Mouse (Mus musculus) midbrain, postnatal 0 days (tissue): ENCODE measurements around the gene Slc22a16. TPM values are rescaled to one million over a fixed set of nuclear protein-coding genes. Genes with fewer than 3 reads are reported as not detected.

Experiments
- ATAC-seq: fragments of 200-750 bp; cut with Nextera tagmentation; 2 replicates; pipeline ENCODE4 v1.8.0; 2017; ENCODE audit warnings: moderate number of reproducible peaks, mild to moderate bottlenecking, moderate TSS enrichment, moderate library complexity; ENCODE audit not compliant: low FRiP score
- DNase-seq: peaks from one replicate; pipeline ENCODE4 v3.0.0-alpha.2; 2015; ENCODE audit warnings: low spot score
- H3K27ac ChIP-seq: fragments of 300-500 bp; sonication (generic); 2 replicates; pipeline ENCODE4 v1.5.1; 2014; ENCODE audit warnings: low read depth, mild to moderate bottlenecking, low read length, mixed read lengths
- H3K27me3 ChIP-seq: fragments of 300-500 bp; sonication (generic); 2 replicates; pipeline ENCODE4 v1.6.1; 2014; ENCODE audit warnings: low read length, control low read depth, mixed read lengths; ENCODE audit not compliant: insufficient read depth
- H3K36me3 ChIP-seq: fragments of 300-500 bp; sonication (generic); 2 replicates; pipeline ENCODE4 v1.6.1; 2014; ENCODE audit warnings: low read length, control low read depth, mixed read lengths; ENCODE audit not compliant: insufficient read depth
- H3K4me1 ChIP-seq: fragments of 300-500 bp; sonication (generic); 2 replicates; pipeline ENCODE4 v1.6.1; 2014; ENCODE audit warnings: mild to moderate bottlenecking, control low read depth, antibody characterized with exemption, low read length, mixed read lengths; ENCODE audit not compliant: insufficient read depth
- H3K4me2 ChIP-seq: fragments of 300-500 bp; sonication (generic); 2 replicates; pipeline ENCODE4 v1.6.1; 2014; ENCODE audit warnings: low read depth, mild to moderate bottlenecking, low read length, mixed read lengths; ENCODE audit not compliant: poor library complexity, severe bottlenecking
- H3K4me3 ChIP-seq: fragments of 300-500 bp; sonication (generic); 2 replicates; pipeline ENCODE4 v1.5.1; 2014; ENCODE audit warnings: low read depth, mild to moderate bottlenecking, low read length, moderate library complexity
- H3K9ac ChIP-seq: fragments of 300-500 bp; sonication (generic); replicated peaks from 2 replicates; pipeline ENCODE4 v1.6.1; 2014; ENCODE audit warnings: mild to moderate bottlenecking, low read length, moderate library complexity, mixed read lengths; ENCODE audit not compliant: poor library complexity, severe bottlenecking
- H3K9me3 ChIP-seq: fragments of 300-500 bp; sonication (generic); 2 replicates; pipeline ENCODE4 v1.6.1; 2016; ENCODE audit warnings: low read length, control low read depth
- CTCF ChIP-seq: IDR thresholded peaks from 2 replicates; pipeline ENCODE4 v1.5.1; 2016; ENCODE audit warnings: antibody characterized with exemption, mild to moderate bottlenecking
- WGBS: fragments of 180-500 bp; shearing (Covaris S2); extraction: QIAGEN DNeasy Blood & Tissue Kit; methylation state at CpG from one replicate; pipeline ENCODE4 v1.1.7; 2014; 5-methylcytosine and 5-hydroxymethylcytosine counted together
- polyA plus RNA-seq: library from polyadenylated mRNA; unstranded; fragments of >200 nt; fragmentation: Nextera tagmentation; extraction: Ambion mirVana; gene quantifications from 2 replicates; pipeline ENCODE4 v1.2.1, GENCODE M21; 2015
- total RNA-seq: library from RNA; depleted of rRNA; stranded (reverse); fragments of >200 nt; gene quantifications from 2 replicates; pipeline ENCODE4 v1.2.3, GENCODE M21; 2014

The Slc22a16 gene
- total and polyA plus RNA-seq, 2 experiments from 2014 or later: not detected

DNA sequence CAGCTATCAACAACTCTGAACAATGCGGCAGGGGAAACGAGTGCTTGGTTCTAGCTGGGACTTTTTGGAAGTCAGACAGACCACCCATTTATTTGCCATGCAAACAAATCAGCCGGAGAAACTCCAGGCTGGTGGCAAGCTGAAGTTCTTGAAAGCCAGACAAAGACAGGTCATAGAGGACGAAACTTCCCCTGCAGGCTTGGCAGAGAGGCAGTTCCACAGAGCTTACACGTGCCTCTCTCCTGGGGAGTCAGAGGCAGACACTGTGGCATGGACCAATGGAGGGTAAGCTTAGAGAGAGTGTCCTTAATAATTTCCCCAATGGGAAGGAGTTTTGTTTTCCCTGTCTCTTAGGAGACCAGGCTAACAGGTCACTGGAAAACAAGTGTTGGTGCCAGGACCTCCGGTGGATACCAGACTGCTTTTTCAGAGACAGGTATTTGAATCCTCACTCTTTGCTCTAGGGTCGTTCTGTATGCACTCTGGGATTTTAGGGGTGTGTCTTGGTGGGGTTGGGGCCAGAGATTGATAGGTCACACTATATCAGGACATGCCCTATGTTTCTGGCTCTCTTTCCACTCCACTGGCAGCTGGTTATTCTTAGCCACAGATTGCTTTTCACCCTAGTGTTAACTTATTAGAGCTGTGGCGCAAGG is 59.6 kb downstream of the Slc22a16 start, which contains the start of gene Ddo:
Ddo (plus strand) TSS at position 356 of the 656 bp plus-strand sequence.
- H3K27me3 ChIP-seq: no peaks in the 10 kb centered on the region
- peak; percentile 72 for ATAC-seq

DNA sequence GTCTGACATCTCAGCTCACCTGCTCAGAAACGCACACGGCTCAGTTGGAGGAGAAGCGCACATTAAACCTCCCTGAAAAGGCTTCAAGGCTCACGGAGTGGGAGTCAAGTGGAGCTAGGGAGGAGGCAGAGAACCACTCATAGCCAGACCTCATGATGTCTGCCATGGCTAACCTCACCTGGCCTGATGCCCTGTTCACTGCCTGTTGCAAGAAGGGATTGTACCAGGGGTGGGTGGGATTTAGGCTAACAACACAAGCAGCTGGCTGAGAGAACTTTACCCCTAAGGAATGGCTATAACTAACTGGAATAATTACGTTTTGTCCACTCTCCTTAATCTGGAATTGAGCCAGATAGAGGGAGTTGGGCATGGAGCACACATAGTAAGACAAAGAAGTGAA is 60.3 kb downstream of the Slc22a16 start:
- no peaks in the 10 kb centered on the region for H3K36me3 ChIP-seq
- H3K4me2 ChIP-seq: 0 out of 2 replicates have a peak overlapping the region, but pooled peaks have one; percentile 5
- H3K4me1 ChIP-seq: no peaks in the 10 kb centered on the region
- no peaks in the 10 kb centered on the region for H3K9me3 ChIP-seq
- H3K9ac ChIP-seq: no peak overlapping the region
- no peak for TF ChIP-seq CTCF
- WGBS: 75% methylated on average over 5 of the region's 5 CpGs
- H3K27me3 ChIP-seq: no peaks in the 10 kb centered on the region
- no peak overlapping the region for H3K4me3 ChIP-seq
- DNase-seq: no peak
- no peak overlapping the region for H3K27ac ChIP-seq
- ATAC-seq: no peak

More for the DNA sequence above, 59.6 kb downstream of the Slc22a16 start, which contains the start of gene Ddo:
- Histone ChIP-seq H3K9me3 (no peaks in the 10 kb centered on the region), H3K36me3 (no peaks in the 10 kb centered on the region), H3K4me3 (no peak within 1 kb of the TSS), H3K4me2 (0 out of 2 replicates have a peak within 1 kb of the TSS, but pooled peaks have one; percentile 5), H3K9ac (no peak within 1 kb of the TSS), H3K27ac (no peak within 1 kb of the TSS), H3K4me1 (no peaks in the 10 kb centered on the region)
- TF ChIP-seq CTCF: no peak
- DNase-seq: peak; percentile 74
- WGBS: 65% methylated on average over 8 of the region's 8 CpGs

DNA sequence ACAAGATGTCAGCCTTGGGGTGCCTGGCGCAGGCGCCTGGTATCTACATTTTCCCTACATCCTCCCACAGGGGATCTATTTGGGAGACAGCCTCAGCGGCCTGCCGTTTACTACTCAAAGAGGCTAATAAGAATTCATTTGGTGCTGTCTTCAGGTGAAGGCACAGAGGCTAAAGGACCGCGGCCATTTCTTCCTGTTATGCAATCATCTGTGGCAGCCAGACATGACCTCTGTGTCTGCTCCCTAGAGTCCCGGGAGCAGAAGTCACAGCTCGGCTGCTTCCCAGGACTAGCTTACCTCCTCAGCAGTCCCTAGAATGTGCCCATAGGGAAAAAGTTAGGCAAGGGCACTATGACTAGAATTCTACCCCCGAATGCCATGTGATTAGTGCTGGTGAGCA is 60.8 kb downstream of the Slc22a16 start:
- no peak for DNase-seq
- H3K4me1 ChIP-seq: no peaks in the 10 kb centered on the region
- H3K36me3 ChIP-seq: no peaks in the 10 kb centered on the region
- TF ChIP-seq CTCF: no peak
- no peaks in the 10 kb centered on the region for H3K27me3 ChIP-seq
- ATAC-seq: no peak
- no peaks in the 10 kb centered on the region for H3K9me3 ChIP-seq
- no peak overlapping the region for H3K27ac ChIP-seq
- H3K4me3 ChIP-seq: no peak overlapping the region
- H3K4me2 ChIP-seq: no peak overlapping the region
- 82% methylated on average over 9 of the region's 9 CpGs for WGBS
- no peak overlapping the region for H3K9ac ChIP-seq

DNA sequence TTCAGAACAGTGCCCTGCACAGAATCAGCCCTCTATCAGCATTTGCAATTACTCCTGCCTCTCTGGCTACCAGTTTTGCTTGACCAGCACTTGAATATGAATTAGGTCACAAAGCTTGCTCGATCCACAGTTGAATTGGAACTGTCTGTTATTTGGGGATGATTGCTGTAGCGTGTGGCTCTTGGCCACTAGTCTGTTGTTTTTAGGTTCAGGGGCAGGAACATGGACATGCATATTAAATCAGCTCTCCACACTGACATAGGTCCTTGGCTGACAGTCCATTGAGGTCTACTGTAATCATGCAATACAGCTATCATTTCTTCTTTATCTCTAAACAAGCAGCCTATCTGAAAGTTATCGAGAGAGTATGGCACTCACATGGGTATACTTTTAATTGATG is 62.0 kb downstream of the Slc22a16 start:
- Histone ChIP-seq H3K4me3 (no peak overlapping the region), H3K27ac (0 out of 2 replicates have a peak overlapping the region, but pooled peaks have one; percentile 13), H3K4me1 (no peaks in the 10 kb centered on the region), H3K36me3 (no peaks in the 10 kb centered on the region), H3K27me3 (no peaks in the 10 kb centered on the region), H3K9ac (no peak overlapping the region), H3K9me3 (no peaks in the 10 kb centered on the region), H3K4me2 (no peak overlapping the region)
- ATAC-seq: 0 out of 2 replicates have a peak, but pooled peaks have one; percentile 31
- peak; percentile 35 for DNase-seq
- 63% methylated on average over 3 of the region's 3 CpGs for WGBS
- TF ChIP-seq CTCF: no peak

DNA sequence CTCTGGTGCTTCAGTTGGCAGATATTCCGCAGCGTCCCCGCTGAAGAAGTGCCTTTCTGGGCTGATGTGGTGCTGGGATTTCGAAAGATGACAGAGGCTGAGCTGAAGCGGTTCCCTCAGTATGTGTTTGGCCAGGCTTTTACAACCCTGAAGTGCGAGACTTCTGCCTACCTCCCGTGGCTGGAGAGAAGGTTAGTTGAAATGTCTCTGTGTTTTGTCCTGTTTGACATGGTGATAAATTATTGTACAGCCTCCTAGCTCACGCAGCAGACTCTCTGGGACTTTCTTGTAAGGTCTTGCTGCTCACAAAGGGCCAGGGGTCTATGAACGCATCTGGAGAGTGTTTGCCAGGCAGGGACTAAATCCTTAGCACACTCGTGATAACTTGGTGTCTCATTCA is 67.2 kb downstream of the Slc22a16 start:
- DNase-seq (no peak), ATAC-seq (no peak)
- Histone ChIP-seq H3K4me1 (no peaks in the 10 kb centered on the region), H3K9ac (no peak overlapping the region), H3K4me2 (no peak overlapping the region), H3K9me3 (no peaks in the 10 kb centered on the region), H3K27me3 (no peaks in the 10 kb centered on the region), H3K36me3 (no peaks in the 10 kb centered on the region), H3K4me3 (no peak overlapping the region), H3K27ac (no peak overlapping the region)
- no peak for TF ChIP-seq CTCF
- WGBS: 74% methylated on average over 10 of the region's 10 CpGs

DNA sequence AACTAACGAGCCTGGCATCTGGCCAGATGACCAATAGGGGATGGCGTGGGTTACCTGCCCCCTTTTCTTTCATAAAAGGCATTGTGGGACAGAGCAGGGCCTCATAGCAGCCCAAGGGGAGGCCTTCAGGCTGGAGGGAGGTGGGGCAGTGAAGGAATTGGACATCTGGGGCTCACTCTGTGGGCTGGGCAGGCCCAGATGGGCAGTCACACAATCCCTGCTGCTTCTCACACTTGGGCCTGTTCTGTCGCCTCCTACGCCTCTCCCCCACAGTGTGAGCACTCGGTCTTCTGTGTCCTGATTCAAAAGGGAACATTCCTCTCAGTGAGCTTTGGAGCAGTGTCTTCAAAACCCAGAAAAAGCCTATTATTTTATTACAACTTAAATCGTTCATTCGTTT is 68.1 kb downstream of the Slc22a16 start:
- H3K4me1 ChIP-seq: no peaks in the 10 kb centered on the region
- H3K27ac ChIP-seq: no peak overlapping the region
- DNase-seq: no peak
- H3K4me3 ChIP-seq: no peak overlapping the region
- TF ChIP-seq CTCF: no peak
- no peak for ATAC-seq
- H3K9ac ChIP-seq: no peak overlapping the region
- no peaks in the 10 kb centered on the region for H3K36me3 ChIP-seq
- WGBS: 53% methylated on average over 7 of the region's 7 CpGs
- no peaks in the 10 kb centered on the region for H3K9me3 ChIP-seq
- H3K27me3 ChIP-seq: no peaks in the 10 kb centered on the region
- no peak overlapping the region for H3K4me2 ChIP-seq
